Mouse (Mus musculus) bone marrow macrophage, adult 2 months (primary cell): ENCODE measurements at regions not wholly inside any gene's neighbourhood (a gene's known extent, or its start where the extent isn't known, plus 50 kb on each side); places are given as distances from the start of the nearest gene placed in this dataset.

Experiments
- H3K27ac ChIP-seq: 2 replicates; pipeline ENCODE4 v1.5.1; 2012; ENCODE audit warnings: low read depth, low read length; ENCODE audit not compliant: insufficient read depth
- H3K4me1 ChIP-seq: 2 replicates; pipeline ENCODE4 v1.6.1; 2012; ENCODE audit warnings: low read length; ENCODE audit not compliant: control insufficient read depth, insufficient read depth
- H3K4me3 ChIP-seq: 2 replicates; pipeline ENCODE4 v1.5.1; 2012; ENCODE audit warnings: mild to moderate bottlenecking, low read length, moderate library complexity; ENCODE audit not compliant: insufficient read depth
- CTCF ChIP-seq: IDR thresholded peaks from 2 replicates; pipeline ENCODE4 v1.5.1; 2012; ENCODE audit warnings: low read depth, mild to moderate bottlenecking, low read length, moderate library complexity
- POLR2A ChIP-seq: IDR thresholded peaks from 2 replicates; pipeline ENCODE4 v1.6.1; 2012; ENCODE audit warnings: mild to moderate bottlenecking, low read depth, low read length, borderline replicate concordance

DNA sequence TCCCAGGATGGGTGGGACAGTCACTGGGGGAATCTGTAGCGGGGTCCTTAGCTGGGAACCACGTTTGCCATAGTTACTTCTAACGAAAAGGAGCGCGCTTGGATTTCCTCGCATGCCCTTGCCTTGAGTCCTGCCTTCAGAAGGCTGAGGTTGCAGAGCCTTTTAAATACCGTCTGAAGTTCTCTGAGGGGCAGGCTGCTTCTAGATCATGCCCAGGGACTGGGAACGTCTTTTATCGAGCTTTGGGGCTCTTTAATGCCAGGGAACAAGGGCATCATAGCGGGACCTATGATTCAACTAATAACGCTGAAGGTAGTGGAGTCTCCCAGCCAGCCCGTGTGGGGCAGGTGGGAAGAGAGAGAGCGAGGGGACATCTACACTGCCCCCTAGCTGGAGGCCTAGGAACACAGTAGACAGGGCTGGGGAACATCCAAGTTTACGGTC lies 369.1 kb downstream of the Vrk1 start:
- no peaks in the 10 kb centered on the region for H3K4me1 ChIP-seq
- H3K27ac ChIP-seq: no peak overlapping the region
- TF ChIP-seq CTCF: no peak
- no peak for TF ChIP-seq POLR2A
- H3K4me3 ChIP-seq: no peak overlapping the region

DNA sequence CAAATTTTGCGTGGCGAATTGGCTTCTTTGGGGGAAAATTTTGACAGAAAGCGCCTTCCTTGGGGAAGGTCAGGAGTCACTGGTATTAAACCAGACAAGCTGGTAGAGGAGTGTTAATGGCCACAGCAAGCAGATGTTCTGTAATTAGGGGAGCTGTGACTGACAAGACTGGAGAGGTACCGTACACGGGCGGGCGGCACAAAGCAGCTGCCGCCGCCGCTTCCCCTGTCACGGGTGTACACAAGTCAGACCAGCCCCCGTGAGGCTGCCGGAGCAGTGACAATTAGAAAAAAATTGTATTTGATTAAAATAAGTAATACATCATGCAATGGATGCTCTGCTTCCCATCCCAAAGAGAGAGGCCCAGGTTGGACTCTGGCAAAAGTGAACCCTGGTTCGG lies 369.8 kb downstream of the Vrk1 start:
- H3K4me1 ChIP-seq: no peaks in the 10 kb centered on the region
- no peak overlapping the region for H3K4me3 ChIP-seq
- H3K27ac ChIP-seq: no peak overlapping the region
- TF ChIP-seq CTCF: no peak
- TF ChIP-seq POLR2A: no peak

DNA sequence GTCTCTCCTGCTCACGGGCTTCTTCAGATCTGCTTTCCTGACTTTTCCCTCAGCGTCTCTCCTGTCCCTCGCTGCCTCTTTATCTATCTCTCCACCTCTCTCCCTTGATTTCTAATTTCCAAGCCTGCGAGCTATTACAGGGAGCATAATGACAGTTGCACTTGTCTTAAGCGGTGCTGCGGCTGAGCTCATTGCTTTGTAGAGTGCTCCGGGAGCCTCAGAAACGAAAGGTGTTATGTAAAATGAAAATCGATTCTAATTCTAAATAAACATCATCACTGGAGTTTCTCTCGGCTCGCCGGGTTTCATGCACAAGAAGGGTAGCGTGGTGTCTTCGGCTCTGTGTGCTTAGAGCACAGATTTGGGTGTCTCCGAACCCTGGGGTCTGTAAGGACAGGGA lies 371.8 kb downstream of the Vrk1 start:
- H3K4me1 ChIP-seq: no peaks in the 10 kb centered on the region
- no peak overlapping the region for H3K27ac ChIP-seq
- TF ChIP-seq POLR2A: no peak
- TF ChIP-seq CTCF: no peak
- no peak overlapping the region for H3K4me3 ChIP-seq

DNA sequence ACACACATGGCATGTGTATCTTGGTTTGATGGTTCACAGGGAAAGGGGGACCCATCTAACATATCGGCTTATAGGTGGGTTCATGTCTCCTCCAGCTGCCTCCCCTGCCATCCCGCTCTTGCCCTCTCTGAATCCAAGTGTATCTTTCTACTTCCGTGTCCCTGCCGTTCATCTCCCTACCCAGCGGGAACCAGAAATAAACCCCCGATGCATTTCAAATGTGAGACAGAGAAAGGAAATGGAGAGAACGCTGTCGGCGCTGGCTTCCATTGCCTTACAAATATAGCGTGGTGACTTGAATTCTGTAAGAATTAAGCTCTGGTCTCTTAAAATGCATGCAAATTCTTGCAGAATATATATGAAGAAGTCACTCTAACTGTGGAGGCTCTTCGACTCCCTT lies 379.2 kb downstream of the Vrk1 start:
- no peaks in the 10 kb centered on the region for H3K4me1 ChIP-seq
- H3K4me3 ChIP-seq: no peak overlapping the region
- TF ChIP-seq POLR2A: no peak
- TF ChIP-seq CTCF: no peak

DNA sequence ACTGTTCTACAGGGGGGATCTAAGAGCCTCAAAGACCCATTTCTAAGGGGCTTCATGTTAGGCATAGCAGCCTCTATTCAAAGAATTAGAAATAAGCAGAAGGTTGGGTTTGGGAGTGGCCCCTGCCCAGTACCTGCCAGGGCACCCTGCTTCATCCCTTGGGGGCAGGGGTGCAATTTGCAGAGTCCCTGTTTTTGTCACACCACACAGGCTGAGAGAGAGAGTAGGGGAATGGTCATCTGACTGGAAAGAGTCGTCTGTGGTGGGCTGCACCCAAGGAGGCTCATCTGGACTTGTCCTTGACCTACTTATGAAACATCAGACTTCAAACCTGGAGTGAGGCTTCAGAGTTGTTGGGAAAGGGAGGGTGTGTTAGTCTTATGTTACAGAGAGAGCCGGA lies 382.3 kb downstream of the Vrk1 start:
- Histone ChIP-seq H3K4me1 (no peaks in the 10 kb centered on the region), H3K27ac (no peak overlapping the region), H3K4me3 (no peak overlapping the region)
- no peak for TF ChIP-seq CTCF
- no peak for TF ChIP-seq POLR2A

More for the DNA sequence above, 379.2 kb downstream of the Vrk1 start:
- H3K27ac ChIP-seq: no peak overlapping the region

DNA sequence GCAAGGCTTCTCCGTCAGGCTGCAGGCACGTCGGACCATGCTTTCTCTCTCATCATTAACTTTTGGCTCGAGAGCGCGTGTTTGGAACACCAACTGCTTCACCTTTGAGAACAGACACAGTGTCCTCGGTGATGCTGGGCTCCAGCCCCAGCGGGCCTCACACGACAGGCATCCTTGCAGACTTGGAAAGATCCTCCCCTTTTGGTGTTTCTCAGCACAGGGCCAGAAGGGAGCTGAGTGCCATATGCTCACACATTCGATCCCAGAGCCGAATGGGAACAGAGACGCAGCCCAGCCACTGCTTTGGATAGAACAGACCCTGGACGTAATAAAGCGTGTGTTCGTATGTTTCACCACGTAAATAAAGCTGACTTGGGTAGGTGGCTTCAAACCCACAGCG lies 389.1 kb downstream of the Vrk1 start:
- Histone ChIP-seq H3K4me3 (no peak overlapping the region), H3K27ac (no peak overlapping the region), H3K4me1 (no peaks in the 10 kb centered on the region)
- TF ChIP-seq POLR2A (no peak), CTCF (no peak)

DNA sequence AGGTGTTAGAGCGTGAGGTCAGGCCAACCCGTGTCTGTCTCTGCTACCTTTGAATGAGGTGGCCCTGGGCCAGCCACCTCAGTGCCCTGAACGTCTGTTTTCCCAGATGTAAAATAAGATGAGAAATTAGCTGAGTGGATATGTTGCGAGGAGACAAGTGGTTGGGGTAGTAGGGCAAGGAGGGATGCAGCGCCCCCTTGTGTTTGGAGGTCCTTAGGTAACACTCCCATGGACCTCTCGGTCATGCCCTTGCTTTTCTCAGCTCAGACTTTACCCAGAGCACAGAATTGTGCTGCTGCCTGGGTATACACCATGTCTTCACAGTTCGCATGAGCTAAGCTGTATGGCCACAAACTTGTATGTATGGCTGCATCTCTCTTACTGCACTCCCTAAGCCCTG lies 401.0 kb downstream of the Vrk1 start:
- no peak overlapping the region for H3K4me3 ChIP-seq
- H3K4me1 ChIP-seq: no peaks in the 10 kb centered on the region
- no peak for TF ChIP-seq CTCF
- TF ChIP-seq POLR2A: no peak
- no peak overlapping the region for H3K27ac ChIP-seq

DNA sequence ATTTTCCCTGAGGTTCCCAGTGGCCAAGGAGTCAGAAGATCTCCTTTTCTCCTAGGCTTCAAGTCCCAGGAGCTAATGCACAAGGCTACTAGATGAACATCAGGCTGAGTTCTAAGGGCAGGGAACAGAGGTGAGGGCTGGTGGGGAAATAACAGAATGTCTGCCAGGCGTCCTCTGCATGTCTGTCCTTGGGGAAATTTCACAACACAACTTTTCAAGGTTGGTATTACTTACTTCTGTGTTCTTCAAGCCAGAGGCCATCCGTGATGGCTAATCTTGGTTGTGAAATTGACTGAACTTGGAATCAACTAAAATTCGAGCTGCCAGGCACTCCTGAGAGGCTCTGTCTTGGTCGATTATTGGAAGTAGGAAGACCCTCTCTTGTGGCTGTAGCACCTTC lies 416.6 kb downstream of the Vrk1 start:
- no peak overlapping the region for H3K4me3 ChIP-seq
- H3K27ac ChIP-seq: no peak overlapping the region
- TF ChIP-seq POLR2A: no peak
- TF ChIP-seq CTCF: no peak
- no peaks in the 10 kb centered on the region for H3K4me1 ChIP-seq

DNA sequence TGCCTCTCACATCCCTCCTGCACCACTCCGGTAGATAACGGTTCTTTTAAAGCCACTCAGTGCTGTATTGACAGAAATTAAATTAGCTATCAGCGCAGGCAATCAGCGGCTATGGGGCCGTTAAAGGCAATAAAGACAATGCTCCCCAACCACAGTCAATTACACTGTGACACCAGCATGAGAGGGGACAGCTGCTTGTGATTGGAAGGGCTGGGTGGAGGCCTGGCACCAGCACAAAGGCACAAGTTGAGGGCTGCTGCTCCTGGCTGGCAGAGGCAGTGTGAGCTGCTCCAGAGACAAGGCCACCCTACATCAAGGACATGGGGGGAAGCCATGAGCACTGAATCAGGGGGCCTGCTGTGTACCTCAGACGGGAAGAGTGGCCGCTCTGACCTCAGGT lies 420.0 kb downstream of the Vrk1 start:
- Histone ChIP-seq H3K4me1 (no peaks in the 10 kb centered on the region), H3K4me3 (no peak overlapping the region), H3K27ac (no peak overlapping the region)
- TF ChIP-seq CTCF (no peak), POLR2A (no peak)

DNA sequence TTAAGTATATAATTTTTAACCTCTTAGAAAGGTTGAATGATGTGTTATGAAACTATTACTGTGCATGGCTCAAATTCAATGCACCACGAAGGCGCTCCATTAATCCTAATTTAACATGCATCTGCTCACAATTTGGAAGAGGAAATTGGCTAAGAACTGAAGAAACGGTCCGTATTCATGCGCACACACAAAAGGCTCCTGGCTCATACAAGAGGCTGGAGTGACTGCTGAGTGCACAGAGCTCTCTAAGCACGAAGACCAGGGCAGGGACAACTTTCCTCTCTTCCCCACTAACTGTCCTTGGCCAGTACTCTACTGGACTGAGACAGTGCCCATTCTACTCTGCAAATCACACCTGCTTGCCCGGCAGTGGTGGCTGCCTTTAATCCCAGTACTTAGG lies 435.1 kb downstream of the Vrk1 start:
- H3K27ac ChIP-seq: no peak overlapping the region
- no peaks in the 10 kb centered on the region for H3K4me1 ChIP-seq
- H3K4me3 ChIP-seq: no peak overlapping the region
- no peak for TF ChIP-seq CTCF
- TF ChIP-seq POLR2A: no peak

DNA sequence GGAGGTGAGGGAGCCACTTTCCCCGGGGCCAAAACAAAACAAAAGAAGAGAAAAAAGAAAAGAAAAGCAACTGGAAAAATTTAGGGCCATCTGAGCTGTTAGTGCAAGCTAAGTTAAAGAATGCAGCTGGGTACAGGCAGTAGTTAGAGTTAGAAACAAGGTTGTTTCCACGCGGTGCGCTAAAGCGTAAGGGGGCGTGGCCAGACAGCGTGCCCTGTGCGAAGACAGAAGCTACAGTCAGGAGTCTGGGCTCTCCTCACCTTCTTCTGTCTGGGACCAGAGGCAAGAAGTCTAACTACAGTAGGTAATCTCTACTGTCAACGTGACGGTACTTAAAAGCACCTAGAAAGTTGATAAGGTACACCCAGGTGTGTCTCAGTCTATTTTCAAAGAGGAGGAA lies 435.9 kb downstream of the Vrk1 start:
- no peaks in the 10 kb centered on the region for H3K4me1 ChIP-seq
- no peak overlapping the region for H3K4me3 ChIP-seq
- no peak overlapping the region for H3K27ac ChIP-seq
- TF ChIP-seq CTCF (no peak), POLR2A (no peak)

DNA sequence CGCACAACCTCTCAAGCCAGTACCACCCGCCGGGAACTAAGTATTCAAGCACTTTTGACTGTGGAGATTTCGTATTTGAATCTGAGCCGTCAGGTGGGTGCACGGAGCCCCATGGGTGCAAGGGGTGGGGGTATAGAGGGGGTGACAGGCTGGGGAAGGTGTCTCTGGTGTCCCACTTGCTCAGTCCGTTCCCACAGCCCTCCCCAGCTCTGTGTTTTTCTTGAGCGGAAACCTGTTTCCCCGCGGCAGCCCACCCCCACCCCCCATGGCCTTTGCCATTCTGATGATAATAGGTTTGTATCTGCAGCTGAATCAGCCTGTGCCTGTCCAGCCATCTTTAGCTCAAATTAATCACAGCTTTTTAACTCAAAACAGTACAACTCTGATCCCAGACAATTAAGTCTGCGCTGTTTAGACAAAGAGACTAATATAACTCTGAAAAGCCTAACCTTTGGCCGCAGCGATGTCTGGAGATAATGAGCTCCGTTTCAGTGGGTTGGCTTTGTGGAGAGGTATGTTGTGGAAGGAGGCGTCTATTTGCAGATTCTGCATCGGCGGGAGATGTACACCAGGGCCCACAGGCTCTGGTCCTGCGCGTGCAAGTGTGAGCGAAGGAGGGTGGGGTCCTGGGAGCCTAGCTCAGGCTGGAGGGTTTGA lies 437.0 kb downstream of the Vrk1 start:
- TF ChIP-seq CTCF (no peak), POLR2A (no peak)
- no peak overlapping the region for H3K27ac ChIP-seq
- H3K4me3 ChIP-seq: no peak overlapping the region

More for the DNA sequence above, 437.0 kb downstream of the Vrk1 start:
- no peaks in the 10 kb centered on the region for H3K4me1 ChIP-seq
